Mouse (Mus musculus) stomach, embryonic 16.5 days (tissue): ENCODE results near the gene Cdh22. TPM values are rescaled to one million over a fixed set of nuclear protein-coding genes. Genes with fewer than 3 reads are reported as not detected.

Experiments used
- ATAC-seq: fragments of 200-750 bp; cut with Nextera tagmentation; 2 replicates; pipeline ENCODE4 v1.8.0; 2017; ENCODE audit warnings: moderate number of reproducible peaks, moderate TSS enrichment; ENCODE audit not compliant: insufficient read depth, low FRiP score
- H3K27ac ChIP-seq: fragments of 300-500 bp; sonication (generic); 2 replicates; pipeline ENCODE4 v1.5.1; 2014; ENCODE audit warnings: low read length
- H3K27me3 ChIP-seq: fragments of 300-500 bp; sonication (generic); 2 replicates; pipeline ENCODE4 v1.6.1; 2014; ENCODE audit warnings: low read length, control low read depth, mixed read lengths; ENCODE audit not compliant: control insufficient read depth, insufficient read depth
- H3K36me3 ChIP-seq: fragments of 300-500 bp; sonication (generic); 2 replicates; pipeline ENCODE4 v1.6.1; 2014; ENCODE audit warnings: low read length; ENCODE audit not compliant: control insufficient read depth, insufficient read depth
- H3K4me1 ChIP-seq: fragments of 300-500 bp; sonication (generic); 2 replicates; pipeline ENCODE4 v1.6.1; 2014; ENCODE audit warnings: low read length, control low read depth, mixed read lengths; ENCODE audit not compliant: control insufficient read depth, insufficient read depth
- H3K4me2 ChIP-seq: fragments of 300-500 bp; sonication (generic); 2 replicates; pipeline ENCODE4 v1.6.1; 2014; ENCODE audit warnings: low read depth, low read length, mixed read lengths
- H3K4me3 ChIP-seq: fragments of 300-500 bp; sonication (generic); replicated peaks from 2 replicates; pipeline ENCODE4 v1.5.1; 2014; ENCODE audit warnings: mild to moderate bottlenecking, low read length
- H3K9ac ChIP-seq: fragments of 300-500 bp; sonication (generic); 2 replicates; pipeline ENCODE4 v1.6.1; 2014; ENCODE audit warnings: low read length
- H3K9me3 ChIP-seq: fragments of 300-500 bp; sonication (generic); replicated peaks from 2 replicates; pipeline ENCODE4 v1.6.1; 2016; ENCODE audit warnings: low read length, control low read depth; ENCODE audit not compliant: control insufficient read depth
- WGBS: fragments of 180-500 bp; shearing (Covaris S2); extraction: QIAGEN DNeasy Blood & Tissue Kit; methylation state at CpG from one replicate; pipeline ENCODE4 v1.1.7; 2014; 5-methylcytosine and 5-hydroxymethylcytosine counted together
- polyA plus RNA-seq: library from polyadenylated mRNA; unstranded; fragments of >200 nt; fragmentation: Nextera tagmentation; extraction: Ambion mirVana; gene quantifications from 2 replicates; pipeline ENCODE4 v1.2.1, GENCODE M21; 2015

The Cdh22 gene
- 0.19 and 0.21 TPM in 2 replicates for polyA plus RNA-seq

DNA sequence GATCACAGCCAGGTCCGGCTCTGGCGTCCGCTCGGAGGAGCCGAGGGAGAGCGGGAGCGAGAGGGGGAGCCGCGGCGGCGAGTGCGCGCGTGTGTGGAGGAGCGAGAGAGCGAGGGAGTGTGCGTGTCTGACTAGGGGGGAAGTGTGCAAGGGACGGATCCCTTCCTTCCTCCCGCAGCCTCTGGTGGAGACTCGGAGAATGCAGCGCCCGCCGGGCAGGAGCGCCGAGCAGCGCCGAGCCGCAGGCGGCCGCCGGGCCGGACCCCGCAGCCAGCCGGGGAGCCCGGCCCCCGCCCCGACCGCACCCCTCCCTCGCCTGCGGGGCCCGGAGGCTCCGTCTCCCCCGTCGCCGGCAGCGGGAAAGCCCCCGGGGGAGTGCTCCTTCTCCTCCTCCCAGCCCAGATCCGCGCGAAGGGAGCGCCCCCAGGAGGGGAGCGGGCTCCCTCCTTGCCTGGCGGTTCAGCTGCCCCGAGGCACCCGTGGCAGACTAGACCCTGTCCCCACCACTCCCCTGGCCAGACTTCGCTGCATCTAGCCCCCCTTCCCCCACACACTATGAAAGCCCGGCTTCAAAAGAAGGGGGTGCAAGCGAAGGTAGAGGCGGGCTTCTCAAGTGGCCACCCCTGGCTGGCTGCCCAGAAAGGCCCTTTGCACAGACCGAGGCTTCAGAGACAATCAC lies at the start of gene Cdh22:
Cdh22 (minus strand) TSS at position 241 of the 679 bp plus-strand sequence.
- H3K4me2 ChIP-seq = peak within 1 kb of the TSS; percentile 98
- H3K27me3 ChIP-seq = peaks cover 96% of the 10 kb centered on the region
- ATAC-seq = peak; percentile 58
- no peak within 1 kb of the TSS for H3K27ac ChIP-seq
- H3K4me1 ChIP-seq = peaks cover 8% of the 10 kb centered on the region; the same call in 1 of the 2 replicates
- H3K9ac ChIP-seq = peak within 1 kb of the TSS; percentile 66
- peak within 1 kb of the TSS; percentile 59 for H3K4me3 ChIP-seq
- no peaks in the 10 kb centered on the region for H3K9me3 ChIP-seq
- 1% methylated on average over 45 of the region's 60 CpGs for WGBS
- H3K36me3 ChIP-seq = no peaks in the 10 kb centered on the region

DNA sequence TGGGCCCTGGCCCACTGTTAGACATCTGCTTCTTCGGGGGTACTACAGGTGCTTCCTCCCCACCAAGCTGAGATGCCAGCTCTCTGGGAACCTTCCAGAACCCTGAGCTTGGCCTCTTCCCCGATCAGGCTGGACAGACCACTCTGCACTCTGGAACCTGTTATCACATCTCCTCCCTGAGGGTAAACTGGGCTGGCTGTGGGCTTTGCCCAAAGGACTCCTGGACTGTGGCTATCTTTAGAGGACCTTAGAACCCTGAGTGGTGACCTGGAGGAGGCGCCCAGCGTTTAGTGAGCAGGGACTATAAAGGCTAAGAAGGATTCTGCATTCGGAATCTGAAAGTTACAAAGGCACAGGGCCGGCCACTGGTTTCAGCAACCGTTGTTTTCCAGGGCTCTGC lies 49.7 kb upstream of the Cdh22 start:
- H3K4me1 ChIP-seq = peaks cover 32% of the 10 kb centered on the region
- H3K27ac ChIP-seq = no peak overlapping the region; the same call in 1 of the 2 replicates
- 0 out of 2 replicates have a peak, but pooled peaks cover 6% of the 10 kb centered on the region for H3K36me3 ChIP-seq
- no peaks in the 10 kb centered on the region for H3K27me3 ChIP-seq
- 80% methylated on average over 7 of the region's 7 CpGs for WGBS
- H3K4me3 ChIP-seq = no peak overlapping the region
- no peaks in the 10 kb centered on the region for H3K9me3 ChIP-seq
- ATAC-seq = no peak
- H3K9ac ChIP-seq = no peak overlapping the region
- H3K4me2 ChIP-seq = no peak overlapping the region

DNA sequence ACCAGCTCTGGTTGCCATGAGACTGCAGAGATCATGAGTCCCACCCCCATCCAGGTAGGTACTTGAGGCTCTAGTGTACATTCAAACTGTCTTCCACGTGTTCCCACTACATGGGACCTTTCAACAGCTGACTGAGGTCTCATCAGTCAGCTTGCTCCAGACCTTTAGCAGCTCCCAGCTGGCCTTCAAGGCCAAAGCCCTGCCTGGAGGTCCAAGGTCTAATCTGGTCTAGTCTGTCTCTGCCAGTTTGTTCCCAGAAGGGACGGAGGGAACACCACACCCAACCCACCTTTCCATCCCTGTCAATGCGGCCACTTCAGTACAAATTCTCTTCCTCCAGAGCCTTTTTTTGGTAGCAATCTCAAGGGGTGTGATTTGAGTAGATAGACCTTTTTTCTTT lies 49.0 kb upstream of the Cdh22 start:
- no peak overlapping the region for H3K4me2 ChIP-seq
- H3K9ac ChIP-seq = no peak overlapping the region
- no peaks in the 10 kb centered on the region for H3K9me3 ChIP-seq
- no peak overlapping the region for H3K4me3 ChIP-seq
- H3K36me3 ChIP-seq = 0 out of 2 replicates have a peak, but pooled peaks cover 6% of the 10 kb centered on the region
- 74% methylated on average over 3 of the region's 3 CpGs for WGBS
- peaks cover 29% of the 10 kb centered on the region for H3K4me1 ChIP-seq
- ATAC-seq = no peak
- no peak overlapping the region for H3K27ac ChIP-seq
- no peaks in the 10 kb centered on the region for H3K27me3 ChIP-seq

- Histone ChIP-seq H3K4me3 (no peak overlapping the region), H3K9ac (peak overlapping the region; percentile 37; the same call in 1 of the 2 replicates), H3K27ac (no peak overlapping the region), H3K9me3 (no peaks in the 10 kb centered on the region), H3K36me3 (0 out of 2 replicates have a peak, but pooled peaks cover 6% of the 10 kb centered on the region), H3K4me1 (peaks cover 18% of the 10 kb centered on the region), H3K27me3 (no peaks in the 10 kb centered on the region), H3K4me2 (no peak overlapping the region)
- ATAC-seq = peak; percentile 49; the same call in 1 of the 2 replicates
- 33% methylated on average over 6 of the region's 6 CpGs for WGBS
These were observed 47.2 kb upstream of the Cdh22 start for GRCm38 (mm10) chr2:165281779-165282311.

DNA sequence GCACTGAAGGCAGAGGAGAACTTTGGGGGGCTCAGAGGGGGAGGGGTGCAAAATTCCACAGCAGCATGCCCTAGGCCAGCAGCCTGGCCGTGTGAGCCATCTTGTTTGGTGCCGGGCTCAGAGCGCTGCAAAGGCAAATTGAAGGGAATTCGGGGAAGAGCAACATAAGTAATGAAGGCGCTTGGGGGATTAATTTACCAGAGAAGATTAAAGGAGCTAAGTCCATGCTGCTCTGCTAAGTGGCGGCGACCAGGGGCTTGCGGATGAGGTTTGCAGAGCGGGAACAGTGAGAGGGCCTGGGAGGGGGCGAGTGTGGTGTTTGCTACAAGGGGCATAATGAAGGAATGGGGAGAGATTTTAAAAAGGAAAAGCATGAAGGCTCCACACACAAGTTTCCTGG lies 44.7 kb upstream of the Cdh22 start:
- peaks cover 13% of the 10 kb centered on the region for H3K4me1 ChIP-seq
- no peak for ATAC-seq
- 0 out of 2 replicates have a peak, but pooled peaks cover 6% of the 10 kb centered on the region for H3K36me3 ChIP-seq
- H3K4me3 ChIP-seq = no peak overlapping the region
- H3K27ac ChIP-seq = no peak overlapping the region
- no peak overlapping the region for H3K9ac ChIP-seq
- WGBS = 65% methylated on average over 10 of the region's 10 CpGs
- no peak overlapping the region for H3K4me2 ChIP-seq
- H3K27me3 ChIP-seq = no peaks in the 10 kb centered on the region
- no peaks in the 10 kb centered on the region for H3K9me3 ChIP-seq

- peaks cover 11% of the 10 kb centered on the region for H3K4me1 ChIP-seq
- H3K27me3 ChIP-seq = no peaks in the 10 kb centered on the region
- 91% methylated on average over 5 of the region's 5 CpGs for WGBS
- H3K4me3 ChIP-seq = no peak overlapping the region
- H3K9ac ChIP-seq = no peak overlapping the region
- 0 out of 2 replicates have a peak, but pooled peaks cover 6% of the 10 kb centered on the region for H3K36me3 ChIP-seq
- H3K4me2 ChIP-seq = no peak overlapping the region
- ATAC-seq = no peak
- no peak overlapping the region for H3K27ac ChIP-seq
- H3K9me3 ChIP-seq = no peaks in the 10 kb centered on the region
These were observed 42.6 kb upstream of the Cdh22 start for GRCm38 (mm10) chr2:165277188-165277740.

DNA sequence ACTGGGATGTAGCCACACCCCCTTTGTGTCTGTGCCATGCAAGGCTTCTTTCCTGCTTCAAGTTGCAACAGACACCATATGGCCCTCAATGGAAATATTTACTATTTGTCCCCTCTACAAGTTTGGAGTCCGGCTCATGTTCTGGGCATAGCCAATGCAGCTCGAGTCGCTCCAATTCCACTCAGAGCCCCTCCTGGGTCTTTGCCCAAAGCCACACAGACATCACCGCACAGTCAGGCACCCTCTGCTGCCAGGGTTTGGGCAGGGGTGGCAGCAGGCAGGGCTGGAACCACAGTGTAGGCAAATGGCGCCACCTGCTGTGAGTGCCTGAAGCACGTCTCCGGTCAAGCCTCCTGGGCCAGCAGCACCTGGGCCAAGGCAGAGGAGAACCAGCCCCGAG lies 41.2 kb upstream of the Cdh22 start:
- peak; percentile 65 for ATAC-seq
- H3K4me2 ChIP-seq = no peak overlapping the region
- H3K9me3 ChIP-seq = no peaks in the 10 kb centered on the region
- 0 out of 2 replicates have a peak, but pooled peaks cover 5% of the 10 kb centered on the region for H3K36me3 ChIP-seq
- WGBS = 18% methylated on average over 8 of the region's 8 CpGs
- no peaks in the 10 kb centered on the region for H3K27me3 ChIP-seq
- 0 out of 2 replicates have a peak, but pooled peaks cover 3% of the 10 kb centered on the region for H3K4me1 ChIP-seq
- H3K9ac ChIP-seq = no peak overlapping the region
- H3K4me3 ChIP-seq = no peak overlapping the region
- H3K27ac ChIP-seq = no peak overlapping the region

- Histone ChIP-seq H3K27me3 (no peaks in the 10 kb centered on the region), H3K9ac (no peak overlapping the region), H3K27ac (no peak overlapping the region), H3K9me3 (no peaks in the 10 kb centered on the region), H3K36me3 (no peaks in the 10 kb centered on the region), H3K4me1 (0 out of 2 replicates have a peak, but pooled peaks cover 3% of the 10 kb centered on the region), H3K4me3 (no peak overlapping the region), H3K4me2 (no peak overlapping the region)
- 53% methylated on average over 8 of the region's 8 CpGs for WGBS
- ATAC-seq = peak; percentile 39; the same call in 1 of the 2 replicates
These were observed 40.5 kb upstream of the Cdh22 start for GRCm38 (mm10) chr2:165275124-165275640.

GRCm38 (mm10) chr2:165273589-165273988 lies 38.9 kb upstream of the Cdh22 start:
- Histone ChIP-seq H3K4me1 (0 out of 2 replicates have a peak, but pooled peaks cover 3% of the 10 kb centered on the region), H3K9ac (no peak overlapping the region), H3K36me3 (no peaks in the 10 kb centered on the region), H3K27ac (no peak overlapping the region), H3K4me2 (no peak overlapping the region), H3K4me3 (no peak overlapping the region), H3K27me3 (no peaks in the 10 kb centered on the region), H3K9me3 (no peaks in the 10 kb centered on the region)
- ATAC-seq = no peak
- WGBS = 49% methylated on average over 4 of the region's 4 CpGs
